Mouse (Mus musculus): Measurements from ENCODE around the gene Gtf2h5. TPM values are rescaled to one million over a fixed set of nuclear protein-coding genes. Genes with fewer than 3 reads are reported as not detected.

Gtf2h5 gene
- polyA plus RNA-seq, 1 experiment from 2014 or later: 180 TPM

GRCm38 (mm10) chr17:6103566-6103965 lies 24.0 kb downstream of the Gtf2h5 start:
- Histone ChIP-seq H3K27ac (ENCODE audit: low read depth, low read length) (no peak overlapping the region), H3K27me3 (ENCODE audit: control insufficient read depth, insufficient read depth, low read length) (peaks cover 4% of the 10 kb centered on the region; the same call in 1 of the 2 replicates), H3K9me3 (ENCODE audit: control insufficient read depth, low read length) (no peaks in the 10 kb centered on the region), H3K36me3 (ENCODE audit: control insufficient read depth, insufficient read depth, low read length) (no peaks in the 10 kb centered on the region), H3K9ac (ENCODE audit: low read depth, low read length) (no peak overlapping the region), H3K4me1 (ENCODE audit: control insufficient read depth, insufficient read depth, low read length) (peaks cover 17% of the 10 kb centered on the region; the same call in 1 of the 2 replicates), H3K4me3 (ENCODE audit: low read length) (no peak overlapping the region), H3K4me2 (replicated peaks; ENCODE audit: low read depth, low read length) (no peak overlapping the region)
- ATAC-seq (ENCODE audit: low FRiP score, low TSS enrichment): no peak
- WGBS: 80% methylated on average over 6 of the region's 6 CpGs

- peaks cover 4% of the 10 kb centered on the region; the same call in 1 of the 2 replicates for H3K27me3 ChIP-seq (ENCODE audit: control insufficient read depth, insufficient read depth, low read length)
- 0% methylated on average over 24 of the region's 76 CpGs for WGBS
- H3K27ac ChIP-seq (ENCODE audit: low read depth, low read length): peak within 1 kb of the TSS; percentile 83
- ATAC-seq (ENCODE audit: low FRiP score, low TSS enrichment): peak; percentile 97
- H3K36me3 ChIP-seq (ENCODE audit: control insufficient read depth, insufficient read depth, low read length): peaks cover 6% of the 10 kb centered on the region; the same call in 1 of the 2 replicates
- H3K4me1 ChIP-seq (ENCODE audit: control insufficient read depth, insufficient read depth, low read length): peaks cover 20% of the 10 kb centered on the region; the same call in 1 of the 2 replicates
- no peaks in the 10 kb centered on the region for H3K9me3 ChIP-seq (ENCODE audit: control insufficient read depth, low read length)
- H3K4me3 ChIP-seq (ENCODE audit: low read length): peak within 1 kb of the TSS; percentile 82
- H3K9ac ChIP-seq (ENCODE audit: low read depth, low read length): peak within 1 kb of the TSS; percentile 97
- H3K4me2 ChIP-seq (replicated peaks; ENCODE audit: low read depth, low read length): peak within 1 kb of the TSS; percentile 77
Measured at GRCm38 (mm10) chr17:6106361-6107014, 26.9 kb downstream of the Gtf2h5 start, which contains the start of gene Tulp4. Gene Tulp4 (plus strand): TSS chr17:6106437.

- Histone ChIP-seq H3K4me1 (ENCODE audit: control insufficient read depth, insufficient read depth, low read length) (peaks cover 20% of the 10 kb centered on the region; the same call in 1 of the 2 replicates), H3K9ac (ENCODE audit: low read depth, low read length) (peak overlapping the region; percentile 97), H3K4me2 (replicated peaks; ENCODE audit: low read depth, low read length) (peak overlapping the region; percentile 77), H3K27me3 (ENCODE audit: control insufficient read depth, insufficient read depth, low read length) (peaks cover 4% of the 10 kb centered on the region; the same call in 1 of the 2 replicates), H3K4me3 (ENCODE audit: low read length) (peak overlapping the region; percentile 82), H3K9me3 (ENCODE audit: control insufficient read depth, low read length) (no peaks in the 10 kb centered on the region), H3K36me3 (ENCODE audit: control insufficient read depth, insufficient read depth, low read length) (peaks cover 6% of the 10 kb centered on the region; the same call in 1 of the 2 replicates), H3K27ac (ENCODE audit: low read depth, low read length) (peak overlapping the region; percentile 83)
- peak; percentile 21 for ATAC-seq (ENCODE audit: low FRiP score, low TSS enrichment)
- 1% methylated on average over 34 of the region's 50 CpGs for WGBS
Measured at GRCm38 (mm10) chr17:6107015-6107601, 27.5 kb downstream of the Gtf2h5 start.

GRCm38 (mm10) chr17:6108175-6108574 lies 28.6 kb downstream of the Gtf2h5 start:
- H3K4me3 ChIP-seq (ENCODE audit: low read length): peak overlapping the region; percentile 82
- peaks cover 20% of the 10 kb centered on the region; the same call in 1 of the 2 replicates for H3K4me1 ChIP-seq (ENCODE audit: control insufficient read depth, insufficient read depth, low read length)
- ATAC-seq (ENCODE audit: low FRiP score, low TSS enrichment): no peak
- WGBS: 50% methylated on average over 7 of the region's 7 CpGs
- H3K36me3 ChIP-seq (ENCODE audit: control insufficient read depth, insufficient read depth, low read length): peaks cover 6% of the 10 kb centered on the region; the same call in 1 of the 2 replicates
- H3K27ac ChIP-seq (ENCODE audit: low read depth, low read length): no peak overlapping the region
- peak overlapping the region; percentile 97; the same call in 1 of the 2 replicates for H3K9ac ChIP-seq (ENCODE audit: low read depth, low read length)
- no peaks in the 10 kb centered on the region for H3K9me3 ChIP-seq (ENCODE audit: control insufficient read depth, low read length)
- H3K27me3 ChIP-seq (ENCODE audit: control insufficient read depth, insufficient read depth, low read length): peaks cover 4% of the 10 kb centered on the region; the same call in 1 of the 2 replicates
- H3K4me2 ChIP-seq (replicated peaks; ENCODE audit: low read depth, low read length): peak overlapping the region; percentile 77

- Histone ChIP-seq H3K36me3 (ENCODE audit: control insufficient read depth, insufficient read depth, low read length) (peaks cover 6% of the 10 kb centered on the region; the same call in 1 of the 2 replicates), H3K9ac (ENCODE audit: low read depth, low read length) (no peak overlapping the region), H3K4me1 (ENCODE audit: control insufficient read depth, insufficient read depth, low read length) (peaks cover 17% of the 10 kb centered on the region; the same call in 1 of the 2 replicates), H3K27me3 (ENCODE audit: control insufficient read depth, insufficient read depth, low read length) (no peaks in the 10 kb centered on the region), H3K9me3 (ENCODE audit: control insufficient read depth, low read length) (no peaks in the 10 kb centered on the region), H3K4me3 (ENCODE audit: low read length) (no peak overlapping the region), H3K27ac (ENCODE audit: low read depth, low read length) (no peak overlapping the region), H3K4me2 (replicated peaks; ENCODE audit: low read depth, low read length) (no peak overlapping the region)
- WGBS: 84% methylated on average over 3 of the region's 3 CpGs
- ATAC-seq (ENCODE audit: low FRiP score, low TSS enrichment): no peak
Measured at GRCm38 (mm10) chr17:6110956-6111355, 31.4 kb downstream of the Gtf2h5 start.

GRCm38 (mm10) chr17:6113653-6114052 lies 34.1 kb downstream of the Gtf2h5 start:
- ATAC-seq (ENCODE audit: low FRiP score, low TSS enrichment): no peak
- Histone ChIP-seq H3K36me3 (ENCODE audit: control insufficient read depth, insufficient read depth, low read length) (peaks cover 6% of the 10 kb centered on the region; the same call in 1 of the 2 replicates), H3K27me3 (ENCODE audit: control insufficient read depth, insufficient read depth, low read length) (no peaks in the 10 kb centered on the region), H3K9ac (ENCODE audit: low read depth, low read length) (no peak overlapping the region), H3K4me1 (ENCODE audit: control insufficient read depth, insufficient read depth, low read length) (0 out of 2 replicates have a peak, but pooled peaks cover 2% of the 10 kb centered on the region), H3K27ac (ENCODE audit: low read depth, low read length) (no peak overlapping the region), H3K4me3 (ENCODE audit: low read length) (no peak overlapping the region), H3K9me3 (ENCODE audit: control insufficient read depth, low read length) (no peaks in the 10 kb centered on the region), H3K4me2 (replicated peaks; ENCODE audit: low read depth, low read length) (no peak overlapping the region)
- 91% methylated on average over 6 of the region's 6 CpGs for WGBS

GRCm38 (mm10) chr17:6115085-6115484 lies 35.5 kb downstream of the Gtf2h5 start:
- Histone ChIP-seq H3K4me1 (ENCODE audit: control insufficient read depth, insufficient read depth, low read length) (0 out of 2 replicates have a peak, but pooled peaks cover 5% of the 10 kb centered on the region), H3K27ac (ENCODE audit: low read depth, low read length) (no peak overlapping the region), H3K4me3 (ENCODE audit: low read length) (no peak overlapping the region), H3K27me3 (ENCODE audit: control insufficient read depth, insufficient read depth, low read length) (no peaks in the 10 kb centered on the region), H3K9ac (ENCODE audit: low read depth, low read length) (no peak overlapping the region), H3K4me2 (replicated peaks; ENCODE audit: low read depth, low read length) (no peak overlapping the region), H3K9me3 (ENCODE audit: control insufficient read depth, low read length) (no peaks in the 10 kb centered on the region), H3K36me3 (ENCODE audit: control insufficient read depth, insufficient read depth, low read length) (no peaks in the 10 kb centered on the region; the same call in 1 of the 2 replicates)
- 97% methylated on average over 9 of the region's 9 CpGs for WGBS
- ATAC-seq (ENCODE audit: low FRiP score, low TSS enrichment): no peak

DNA sequence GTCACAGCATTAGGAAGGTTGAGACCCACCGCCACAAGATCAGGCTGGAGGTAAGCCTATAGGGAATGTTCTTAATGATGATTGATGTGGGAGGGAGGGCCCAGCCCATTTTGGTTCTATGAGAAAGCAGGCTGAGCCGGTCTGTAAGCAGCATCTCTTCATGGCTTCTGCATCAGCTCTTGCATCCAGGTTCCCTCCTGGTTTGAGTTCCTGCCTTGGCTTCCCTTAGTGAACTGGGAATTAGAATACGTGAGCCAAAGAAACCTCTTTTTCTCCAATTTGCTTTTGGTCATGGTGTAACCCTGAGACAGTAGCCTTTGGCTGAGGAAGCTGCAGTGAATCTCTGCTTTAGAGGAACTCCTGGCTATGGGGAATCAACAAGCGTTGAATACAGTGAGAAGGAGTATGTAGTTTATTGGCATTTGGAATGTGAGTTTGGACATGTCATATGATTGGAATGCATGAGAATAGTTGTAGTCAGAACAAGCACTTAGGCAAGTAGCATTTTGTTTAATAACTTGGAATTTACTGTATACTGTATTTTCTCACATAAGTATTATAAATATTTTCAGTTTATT lies 37.7 kb downstream of the Gtf2h5 start:
- no peak overlapping the region for H3K27ac ChIP-seq (ENCODE audit: low read depth, low read length)
- WGBS: 74% methylated on average over 4 of the region's 4 CpGs
- no peaks in the 10 kb centered on the region for H3K27me3 ChIP-seq (ENCODE audit: control insufficient read depth, insufficient read depth, low read length)
- H3K36me3 ChIP-seq (ENCODE audit: control insufficient read depth, insufficient read depth, low read length): peaks cover 4% of the 10 kb centered on the region
- H3K4me2 ChIP-seq (replicated peaks; ENCODE audit: low read depth, low read length): no peak overlapping the region
- no peaks in the 10 kb centered on the region for H3K9me3 ChIP-seq (ENCODE audit: control insufficient read depth, low read length)
- H3K4me3 ChIP-seq (ENCODE audit: low read length): no peak overlapping the region
- no peak overlapping the region for H3K9ac ChIP-seq (ENCODE audit: low read depth, low read length)
- ATAC-seq (ENCODE audit: low FRiP score, low TSS enrichment): no peak
- H3K4me1 ChIP-seq (ENCODE audit: control insufficient read depth, insufficient read depth, low read length): 0 out of 2 replicates have a peak, but pooled peaks cover 5% of the 10 kb centered on the region

All from kidney, embryonic 14.5 days (tissue).